Mouse (Mus musculus): Measurements from ENCODE around the gene Elob. TPM values are rescaled to one million over a fixed set of nuclear protein-coding genes. Genes with fewer than 3 reads are reported as not detected.
A peak's percentile ranks its signal among the peaks of the same experiment; 100 is the strongest.

Elob gene
- polyA plus RNA-seq, 1 experiment from 2014 or later, result 1,219 TPM

DNA sequence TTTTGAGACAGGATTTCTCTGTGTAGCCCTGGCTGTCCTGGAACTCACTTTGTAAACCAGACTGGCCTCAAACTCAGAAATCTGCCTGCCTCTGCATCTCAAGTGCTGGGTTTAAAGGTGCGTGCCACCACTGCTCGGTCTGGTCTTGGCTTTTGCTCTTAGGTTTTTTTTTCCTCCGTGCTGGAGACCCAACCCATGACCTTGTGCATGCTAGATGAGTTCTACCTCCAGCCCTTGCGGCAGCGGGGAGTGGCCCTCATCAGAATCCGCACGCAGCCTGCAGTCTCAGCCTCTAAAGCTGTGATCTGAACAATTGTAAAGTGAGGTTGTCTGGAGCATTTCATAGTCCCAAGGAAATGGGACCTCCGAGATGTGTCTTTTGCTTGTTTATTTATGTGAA, 33.6 kb downstream of the Elob start:
- ATAC-seq (ENCODE audit: low FRiP score, low read depth), result no peak
- no peak overlapping the region for H3K4me2 ChIP-seq (replicated peaks)
- WGBS, result 94% methylated on average over 8 of the region's 8 CpGs
- no peaks in the 10 kb centered on the region for H3K9me3 ChIP-seq
- no peak overlapping the region for H3K27ac ChIP-seq
- no peak overlapping the region for H3K9ac ChIP-seq
- H3K4me1 ChIP-seq, result peaks cover 11% of the 10 kb centered on the region
- H3K36me3 ChIP-seq, result peaks cover 7% of the 10 kb centered on the region; the same call in 1 of the 2 replicates
- H3K4me3 ChIP-seq, result no peak overlapping the region
- no peaks in the 10 kb centered on the region for H3K27me3 ChIP-seq

- Histone ChIP-seq H3K36me3 (peaks cover 7% of the 10 kb centered on the region; the same call in 1 of the 2 replicates), H3K9me3 (no peaks in the 10 kb centered on the region), H3K27ac (peak overlapping the region; percentile 95), H3K4me3 (peak overlapping the region; percentile 56), H3K27me3 (no peaks in the 10 kb centered on the region), H3K4me1 (peaks cover 24% of the 10 kb centered on the region), H3K4me2 (replicated peaks) (peak overlapping the region; percentile 76), H3K9ac (peak overlapping the region; percentile 83)
- WGBS, result 28% methylated on average over 2 of the region's 2 CpGs
- no peak for ATAC-seq (ENCODE audit: low FRiP score, low read depth)
These were observed 37.9 kb downstream of the Elob start for GRCm38 (mm10) chr17:23791079-23791357.

GRCm38 (mm10) chr17:23790269-23791078, 38.5 kb downstream of the Elob start, which contains the start of gene Srrm2:
TSS of gene Srrm2 (plus strand) at chr17:23790532.
- 2% methylated on average over 29 of the region's 29 CpGs for WGBS
- H3K36me3 ChIP-seq, result peaks cover 7% of the 10 kb centered on the region; the same call in 1 of the 2 replicates
- H3K27ac ChIP-seq, result peak within 1 kb of the TSS; percentile 95
- no peaks in the 10 kb centered on the region for H3K9me3 ChIP-seq
- H3K4me1 ChIP-seq, result peaks cover 27% of the 10 kb centered on the region
- peak within 1 kb of the TSS; percentile 56 for H3K4me3 ChIP-seq
- H3K4me2 ChIP-seq (replicated peaks), result peak within 1 kb of the TSS; percentile 76
- peak within 1 kb of the TSS; percentile 83 for H3K9ac ChIP-seq
- no peaks in the 10 kb centered on the region for H3K27me3 ChIP-seq
- ATAC-seq (ENCODE audit: low FRiP score, low read depth), result peak; percentile 38

GRCm38 (mm10) chr17:23789749-23790268, 39.1 kb downstream of the Elob start:
- Histone ChIP-seq H3K9ac (peak overlapping the region; percentile 83), H3K27ac (peak overlapping the region; percentile 95), H3K36me3 (peaks cover 5% of the 10 kb centered on the region; the same call in 1 of the 2 replicates), H3K4me2 (replicated peaks) (peak overlapping the region; percentile 76), H3K9me3 (no peaks in the 10 kb centered on the region), H3K27me3 (no peaks in the 10 kb centered on the region), H3K4me1 (peaks cover 31% of the 10 kb centered on the region), H3K4me3 (peak overlapping the region; percentile 56)
- ATAC-seq (ENCODE audit: low FRiP score, low read depth), result no peak
- WGBS, result 13% methylated on average over 8 of the region's 8 CpGs

GRCm38 (mm10) chr17:23788973-23789372, 40.0 kb downstream of the Elob start:
- H3K9ac ChIP-seq, result no peak overlapping the region
- H3K4me2 ChIP-seq (replicated peaks), result no peak overlapping the region
- H3K9me3 ChIP-seq, result no peaks in the 10 kb centered on the region
- H3K4me3 ChIP-seq, result no peak overlapping the region
- H3K4me1 ChIP-seq, result peaks cover 31% of the 10 kb centered on the region
- ATAC-seq (ENCODE audit: low FRiP score, low read depth), result no peak
- no peaks in the 10 kb centered on the region for H3K27me3 ChIP-seq
- H3K36me3 ChIP-seq, result peaks cover 3% of the 10 kb centered on the region; the same call in 1 of the 2 replicates
- WGBS, result 88% methylated on average over 4 of the region's 4 CpGs
- H3K27ac ChIP-seq, result no peak overlapping the region

- 25% methylated on average over 13 of the region's 13 CpGs for WGBS
- Histone ChIP-seq H3K27me3 (no peaks in the 10 kb centered on the region), H3K4me3 (peak overlapping the region; percentile 71), H3K36me3 (no peaks in the 10 kb centered on the region), H3K27ac (no peak overlapping the region), H3K9ac (peak overlapping the region; percentile 82), H3K4me2 (replicated peaks) (peak overlapping the region; percentile 81), H3K9me3 (no peaks in the 10 kb centered on the region), H3K4me1 (peaks cover 31% of the 10 kb centered on the region)
- ATAC-seq (ENCODE audit: low FRiP score, low read depth), result no peak
These were observed 42.4 kb downstream of the Elob start for GRCm38 (mm10) chr17:23786510-23786931.

GRCm38 (mm10) chr17:23785561-23786471, 43.1 kb downstream of the Elob start, which contains the start of gene Flywch2:
TSS of gene Flywch2 (minus strand) at chr17:23786081.
- peak within 1 kb of the TSS; percentile 71 for H3K4me3 ChIP-seq
- peak; percentile 90 for ATAC-seq (ENCODE audit: low FRiP score, low read depth)
- H3K9ac ChIP-seq, result peak within 1 kb of the TSS; percentile 82
- H3K4me2 ChIP-seq (replicated peaks), result peak within 1 kb of the TSS; percentile 81
- H3K36me3 ChIP-seq, result no peaks in the 10 kb centered on the region
- 1% methylated on average over 43 of the region's 43 CpGs for WGBS
- H3K27me3 ChIP-seq, result no peaks in the 10 kb centered on the region
- peaks cover 25% of the 10 kb centered on the region for H3K4me1 ChIP-seq
- H3K27ac ChIP-seq, result 0 out of 2 replicates have a peak within 1 kb of the TSS, but pooled peaks have one; percentile 39
- no peaks in the 10 kb centered on the region for H3K9me3 ChIP-seq

GRCm38 (mm10) chr17:23783352-23783751, 45.6 kb downstream of the Elob start:
- peaks cover 8% of the 10 kb centered on the region; the same call in 1 of the 2 replicates for H3K36me3 ChIP-seq
- H3K27me3 ChIP-seq, result no peaks in the 10 kb centered on the region
- H3K4me1 ChIP-seq, result peaks cover 12% of the 10 kb centered on the region
- no peak for ATAC-seq (ENCODE audit: low FRiP score, low read depth)
- no peak overlapping the region for H3K4me2 ChIP-seq (replicated peaks)
- H3K9ac ChIP-seq, result no peak overlapping the region
- no peak overlapping the region for H3K4me3 ChIP-seq
- H3K9me3 ChIP-seq, result no peaks in the 10 kb centered on the region
- no peak overlapping the region for H3K27ac ChIP-seq

DNA sequence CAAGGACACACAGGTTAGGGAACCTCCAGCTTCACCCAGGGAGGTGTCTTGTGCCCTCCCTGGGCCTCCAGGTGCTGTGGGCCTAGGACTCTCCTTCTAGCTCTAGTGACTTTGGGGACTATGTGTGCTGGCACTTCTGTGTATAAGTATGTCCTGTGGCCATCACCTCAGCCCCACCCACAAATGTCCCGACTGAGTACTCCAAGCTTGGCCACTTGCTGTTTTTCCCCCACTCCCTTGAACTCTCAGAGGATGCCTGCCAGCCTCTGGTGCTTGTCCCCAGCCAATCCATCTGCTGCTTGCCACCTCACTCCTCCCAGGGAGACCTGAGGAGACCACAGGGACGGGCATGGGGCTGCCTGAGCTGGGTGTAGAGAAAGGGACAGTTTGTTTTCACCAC, 50.5 kb downstream of the Elob start:
- H3K9ac ChIP-seq, result no peak overlapping the region
- no peaks in the 10 kb centered on the region for H3K27me3 ChIP-seq
- H3K36me3 ChIP-seq, result peaks cover 18% of the 10 kb centered on the region
- no peak overlapping the region for H3K4me3 ChIP-seq
- H3K4me1 ChIP-seq, result no peaks in the 10 kb centered on the region; the same call in 1 of the 2 replicates
- H3K27ac ChIP-seq, result no peak overlapping the region
- ATAC-seq (ENCODE audit: low FRiP score, low read depth), result no peak
- 58% methylated on average over 2 of the region's 2 CpGs for WGBS
- no peaks in the 10 kb centered on the region for H3K9me3 ChIP-seq
- no peak overlapping the region for H3K4me2 ChIP-seq (replicated peaks)

- H3K4me1 ChIP-seq, result no peaks in the 10 kb centered on the region; the same call in 1 of the 2 replicates
- H3K27ac ChIP-seq, result no peak overlapping the region
- H3K27me3 ChIP-seq, result no peaks in the 10 kb centered on the region
- 60% methylated on average over 2 of the region's 2 CpGs for WGBS
- H3K9ac ChIP-seq, result no peak overlapping the region
- no peak for ATAC-seq (ENCODE audit: low FRiP score, low read depth)
- H3K4me3 ChIP-seq, result no peak overlapping the region
- H3K4me2 ChIP-seq (replicated peaks), result no peak overlapping the region
- H3K36me3 ChIP-seq, result peaks cover 18% of the 10 kb centered on the region
- no peaks in the 10 kb centered on the region for H3K9me3 ChIP-seq
These were observed 51.8 kb downstream of the Elob start for GRCm38 (mm10) chr17:23777141-23777540.

- no peaks in the 10 kb centered on the region for H3K27me3 ChIP-seq
These were observed 52.7 kb downstream of the Elob start for GRCm38 (mm10) chr17:23776216-23776615.

More at GRCm38 (mm10) chr17:23776216-23776615, 52.7 kb downstream of the Elob start:
- no peak overlapping the region for H3K4me2 ChIP-seq (replicated peaks)
- H3K9ac ChIP-seq, result no peak overlapping the region
- WGBS, result 76% methylated on average over 10 of the region's 10 CpGs
- ATAC-seq (ENCODE audit: low FRiP score, low read depth), result no peak
- no peak overlapping the region for H3K27ac ChIP-seq
- H3K4me3 ChIP-seq, result no peak overlapping the region
- peaks cover 18% of the 10 kb centered on the region for H3K36me3 ChIP-seq
- no peaks in the 10 kb centered on the region for H3K9me3 ChIP-seq
- no peaks in the 10 kb centered on the region; the same call in 1 of the 2 replicates for H3K4me1 ChIP-seq
